Mouse (Mus musculus) hindbrain, embryonic 13.5 days (tissue): ENCODE data around the gene Zfp663. TPM values are rescaled to one million over a fixed set of nuclear protein-coding genes. Genes with fewer than 3 reads are reported as not detected.

Source experiments
- ATAC-seq: fragments of 200-750 bp; cut with Nextera tagmentation; 2 replicates; pipeline ENCODE4 v1.8.0; 2017; ENCODE audit warnings: moderate TSS enrichment; ENCODE audit not compliant: low FRiP score
- H3K27ac ChIP-seq: fragments of 300-500 bp; sonication (generic); 2 replicates; pipeline ENCODE4 v1.5.1; 2015; ENCODE audit warnings: inconsistent platforms, mild to moderate bottlenecking, moderate library complexity
- H3K27me3 ChIP-seq: fragments of 300-500 bp; sonication (generic); 2 replicates; pipeline ENCODE4 v1.6.1; 2015; ENCODE audit warnings: mild to moderate bottlenecking, inconsistent platforms
- H3K36me3 ChIP-seq: fragments of 300-500 bp; sonication (generic); 2 replicates; pipeline ENCODE4 v1.6.1; 2015; ENCODE audit warnings: mild to moderate bottlenecking, inconsistent platforms
- H3K4me1 ChIP-seq: fragments of 300-500 bp; sonication (generic); replicated peaks from 2 replicates; pipeline ENCODE4 v1.6.1; 2015; ENCODE audit warnings: inconsistent platforms
- H3K4me2 ChIP-seq: fragments of 300-500 bp; sonication (generic); 2 replicates; pipeline ENCODE4 v1.6.1; 2015; ENCODE audit warnings: inconsistent platforms, mild to moderate bottlenecking, moderate library complexity
- H3K4me3 ChIP-seq: fragments of 300-500 bp; sonication (generic); 2 replicates; pipeline ENCODE4 v1.5.1; 2015; ENCODE audit warnings: mild to moderate bottlenecking, inconsistent platforms
- H3K9ac ChIP-seq: fragments of 300-500 bp; sonication (generic); 2 replicates; pipeline ENCODE4 v1.6.1; 2015; ENCODE audit warnings: mild to moderate bottlenecking, inconsistent platforms
- H3K9me3 ChIP-seq: fragments of 300-500 bp; sonication (generic); 2 replicates; pipeline ENCODE4 v1.6.1; 2016; ENCODE audit warnings: inconsistent platforms
- WGBS: fragments of 180-500 bp; shearing (Covaris S2); methylation state at CpG from one replicate; pipeline ENCODE4 v1.1.7; 2015; 5-methylcytosine and 5-hydroxymethylcytosine counted together
- polyA plus RNA-seq: library from polyadenylated mRNA; unstranded; fragments of >200 nt; fragmentation: Nextera tagmentation; extraction: Ambion mirVana; gene quantifications from 2 replicates; pipeline ENCODE4 v1.2.1, GENCODE M21; 2015

Zfp663 gene
- polyA plus RNA-seq, 1 experiment from 2014 or later, result 8.1 TPM

DNA sequence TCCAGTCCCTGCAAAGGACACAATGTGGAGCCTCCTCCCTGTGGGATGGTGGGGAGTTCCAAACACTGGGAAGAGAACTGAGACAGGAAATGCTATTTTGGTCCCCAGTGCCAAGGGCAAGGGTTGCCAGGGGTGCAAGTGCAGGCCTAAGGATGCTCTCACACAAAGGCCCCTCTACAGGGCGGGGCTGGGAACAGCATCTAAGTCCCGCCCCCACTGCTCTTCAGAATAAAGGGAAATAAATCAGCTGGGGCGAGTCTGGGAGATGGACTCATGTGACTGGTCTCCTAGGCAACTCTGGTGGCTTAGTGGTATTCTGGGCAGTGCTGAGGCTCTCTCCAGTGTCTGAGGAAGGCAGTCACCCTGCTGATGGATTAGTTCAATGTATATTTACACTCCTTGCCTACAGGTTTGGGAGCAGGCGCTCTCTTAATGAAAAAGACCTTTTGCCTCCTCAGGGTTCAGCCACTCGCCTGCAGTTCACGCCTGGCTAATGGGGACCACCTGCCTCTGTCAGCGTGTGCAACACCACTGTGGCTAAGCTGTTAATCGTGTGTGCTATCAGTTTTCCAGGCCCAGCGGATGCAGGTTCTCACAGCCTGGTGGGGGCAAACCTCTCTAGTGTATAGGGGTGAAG lies 51.6 kb downstream of the Zfp663 start:
- H3K4me1 ChIP-seq, result peaks cover 78% of the 10 kb centered on the region
- 6% methylated on average over 9 of the region's 9 CpGs for WGBS
- ATAC-seq, result peak; percentile 93

DNA sequence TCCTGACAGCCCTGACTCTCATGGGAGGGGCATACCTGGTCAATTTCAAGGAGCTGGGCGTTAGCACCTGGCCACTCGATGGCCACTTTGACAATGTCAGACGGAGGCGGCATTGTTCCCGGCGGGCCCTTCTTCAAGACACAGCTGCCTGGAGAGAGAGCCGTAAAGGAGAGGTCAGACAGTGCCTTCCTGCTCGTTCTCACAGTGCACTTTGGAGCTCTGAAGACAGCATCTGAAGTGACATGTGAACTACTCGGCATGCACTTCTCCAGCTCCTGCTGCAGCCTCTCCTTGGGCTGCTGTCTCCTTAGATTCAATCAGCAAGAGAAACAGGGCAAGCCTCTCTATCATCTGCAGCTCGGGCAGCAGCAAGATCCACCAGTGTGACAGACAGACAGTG lies 52.3 kb downstream of the Zfp663 start:
- H3K9me3 ChIP-seq, result no peaks in the 10 kb centered on the region
- H3K4me3 ChIP-seq, result no peak overlapping the region
- WGBS, result 31% methylated on average over 10 of the region's 10 CpGs
- peaks cover 78% of the 10 kb centered on the region for H3K4me1 ChIP-seq
- H3K27ac ChIP-seq, result peak overlapping the region; percentile 97
- peaks cover 44% of the 10 kb centered on the region for H3K36me3 ChIP-seq
- ATAC-seq, result no peak
- H3K27me3 ChIP-seq, result 0 out of 2 replicates have a peak, but pooled peaks cover 6% of the 10 kb centered on the region
- H3K9ac ChIP-seq, result peak overlapping the region; percentile 66
- H3K4me2 ChIP-seq, result peak overlapping the region; percentile 36

More for the DNA sequence above, 51.6 kb downstream of the Zfp663 start:
- Histone ChIP-seq H3K36me3 (peaks cover 38% of the 10 kb centered on the region), H3K9me3 (no peaks in the 10 kb centered on the region), H3K9ac (peak overlapping the region; percentile 66), H3K4me3 (no peak overlapping the region), H3K4me2 (peak overlapping the region; percentile 36), H3K27ac (peak overlapping the region; percentile 97), H3K27me3 (0 out of 2 replicates have a peak, but pooled peaks cover 6% of the 10 kb centered on the region)

DNA sequence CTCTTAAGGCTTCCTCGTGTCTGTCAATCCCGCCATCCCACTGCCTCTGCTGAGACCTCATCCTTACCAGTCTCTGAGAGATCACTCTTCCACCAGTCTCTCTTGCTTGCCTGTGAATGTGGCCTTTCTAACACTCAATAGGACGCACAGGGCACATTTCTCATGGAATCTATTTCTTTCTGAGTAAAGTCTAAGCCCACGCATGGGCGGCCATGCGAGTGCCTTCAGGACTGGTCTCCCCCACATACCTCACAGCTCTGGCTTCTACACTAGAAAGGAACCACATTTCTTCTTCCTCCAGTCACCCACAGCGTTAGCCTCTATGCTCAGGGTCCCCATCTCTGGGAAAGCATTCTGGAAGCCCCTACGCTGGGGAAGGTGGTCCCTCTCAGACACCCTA lies 54.3 kb downstream of the Zfp663 start:
- WGBS, result 90% methylated on average over 8 of the region's 8 CpGs
- no peak overlapping the region for H3K4me3 ChIP-seq
- 0 out of 2 replicates have a peak, but pooled peaks cover 6% of the 10 kb centered on the region for H3K27me3 ChIP-seq
- H3K4me2 ChIP-seq, result no peak overlapping the region
- H3K9me3 ChIP-seq, result no peaks in the 10 kb centered on the region
- H3K36me3 ChIP-seq, result peaks cover 51% of the 10 kb centered on the region
- peaks cover 85% of the 10 kb centered on the region for H3K4me1 ChIP-seq
- no peak for ATAC-seq
- no peak overlapping the region for H3K27ac ChIP-seq
- H3K9ac ChIP-seq, result no peak overlapping the region

DNA sequence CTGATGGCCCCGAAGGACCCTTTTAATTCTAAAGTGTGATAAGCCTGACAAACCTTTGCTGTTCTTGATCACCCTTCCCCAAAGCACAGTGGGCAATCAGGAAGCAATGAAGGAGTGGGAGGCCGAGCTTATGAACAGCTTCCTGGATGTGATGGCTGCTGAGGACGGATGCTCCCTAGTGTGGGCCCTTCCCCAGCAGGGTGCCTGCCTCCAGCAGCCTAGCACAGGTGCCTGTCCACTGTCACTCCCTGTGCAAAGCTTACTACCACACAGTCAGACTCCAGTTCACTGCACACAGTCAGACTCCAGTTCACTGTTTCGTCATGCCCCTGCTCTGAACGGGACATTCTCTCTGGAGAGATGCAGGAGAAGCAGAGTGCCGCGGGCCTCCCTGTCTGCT lies 56.1 kb downstream of the Zfp663 start:
- 74% methylated on average over 7 of the region's 7 CpGs for WGBS
- Histone ChIP-seq H3K4me2 (no peak overlapping the region), H3K9me3 (no peaks in the 10 kb centered on the region), H3K36me3 (peaks cover 69% of the 10 kb centered on the region), H3K27ac (peak overlapping the region; percentile 70; the same call in 1 of the 2 replicates), H3K4me3 (no peak overlapping the region), H3K4me1 (peaks cover 72% of the 10 kb centered on the region), H3K27me3 (0 out of 2 replicates have a peak, but pooled peaks cover 6% of the 10 kb centered on the region), H3K9ac (no peak overlapping the region)
- ATAC-seq, result no peak

DNA sequence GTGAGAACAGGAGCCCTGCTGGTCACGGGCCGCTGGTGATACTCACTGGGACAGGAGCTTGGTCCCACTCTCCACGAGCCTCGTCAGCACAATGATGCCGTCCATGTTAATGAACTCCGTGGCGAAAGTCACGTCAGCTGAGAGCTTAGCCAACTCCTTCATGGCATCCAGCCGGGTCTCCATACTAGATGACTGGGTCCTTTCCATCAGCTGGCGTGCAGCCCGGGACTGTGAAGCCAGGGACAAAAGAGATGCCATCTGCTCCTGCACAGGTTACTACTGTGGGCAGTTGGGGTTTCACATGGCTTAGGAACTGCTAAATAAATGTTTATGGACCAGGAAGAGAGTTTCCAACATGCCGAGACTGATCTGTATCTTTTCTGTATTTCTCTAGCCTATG lies 57.0 kb downstream of the Zfp663 start:
- ATAC-seq, result peak; percentile 33; the same call in 1 of the 2 replicates
- Histone ChIP-seq H3K4me2 (no peak overlapping the region), H3K27me3 (0 out of 2 replicates have a peak, but pooled peaks cover 6% of the 10 kb centered on the region), H3K27ac (peak overlapping the region; percentile 70), H3K4me1 (peaks cover 64% of the 10 kb centered on the region), H3K9me3 (no peaks in the 10 kb centered on the region), H3K9ac (peak overlapping the region; percentile 49), H3K36me3 (peaks cover 77% of the 10 kb centered on the region), H3K4me3 (no peak overlapping the region)
- WGBS, result 54% methylated on average over 12 of the region's 12 CpGs

DNA sequence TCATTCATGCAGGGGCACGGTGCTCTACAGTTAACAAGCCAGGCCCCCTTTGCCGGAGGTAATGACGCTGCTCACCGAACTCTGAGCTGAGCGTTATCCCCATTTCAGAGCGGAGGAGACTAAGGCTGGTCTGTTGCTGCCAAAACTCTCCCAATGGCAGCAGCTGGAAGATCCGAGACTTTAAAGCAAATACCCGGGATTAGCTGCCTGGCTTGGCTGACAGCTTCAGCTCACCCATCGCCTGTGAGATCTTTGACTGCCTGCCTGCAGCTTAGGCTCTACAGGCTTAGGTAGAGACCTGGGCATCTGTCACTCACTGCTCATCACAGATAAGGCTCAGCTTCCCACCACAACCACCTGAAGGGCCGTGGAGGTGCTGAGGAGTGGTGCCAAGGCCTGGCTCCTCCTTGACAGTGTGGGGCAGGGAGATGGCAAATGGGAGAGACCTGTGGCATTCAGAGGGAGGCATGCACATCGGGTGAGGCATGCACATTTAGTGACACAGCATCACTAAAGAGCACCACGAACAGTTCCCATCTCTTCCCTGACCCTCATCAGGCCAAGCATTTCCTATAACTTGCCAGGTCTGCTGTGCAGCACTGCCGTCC lies 57.6 kb downstream of the Zfp663 start:
- Histone ChIP-seq H3K4me2 (no peak overlapping the region), H3K4me3 (no peak overlapping the region), H3K27me3 (0 out of 2 replicates have a peak, but pooled peaks cover 6% of the 10 kb centered on the region), H3K9me3 (no peaks in the 10 kb centered on the region), H3K36me3 (peaks cover 81% of the 10 kb centered on the region), H3K9ac (peak overlapping the region; percentile 49), H3K27ac (peak overlapping the region; percentile 70), H3K4me1 (peaks cover 58% of the 10 kb centered on the region)
- WGBS, result 53% methylated on average over 13 of the region's 13 CpGs
- ATAC-seq, result no peak

DNA sequence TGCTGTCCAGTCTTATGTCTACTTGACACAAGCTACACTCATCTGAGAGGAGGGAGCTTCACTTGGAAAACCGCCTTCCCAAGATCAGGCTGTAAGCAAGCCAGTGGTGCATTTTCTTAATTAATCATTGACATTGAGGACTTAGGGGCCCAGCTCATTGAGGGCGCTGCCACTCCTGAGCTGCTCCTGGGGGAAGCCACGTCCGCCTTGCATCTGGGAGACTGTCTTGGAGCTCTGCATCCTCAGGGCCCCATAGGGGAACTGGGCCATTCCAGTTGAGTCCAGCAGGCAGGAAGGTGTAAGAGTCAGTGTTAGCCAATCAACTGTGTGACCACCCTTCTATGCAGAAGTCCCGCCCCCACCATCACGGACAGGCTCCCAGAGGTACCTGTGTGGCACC lies 60.7 kb downstream of the Zfp663 start:
- ATAC-seq, result no peak
- Histone ChIP-seq H3K4me2 (no peak overlapping the region), H3K4me3 (no peak overlapping the region), H3K27me3 (no peaks in the 10 kb centered on the region), H3K27ac (no peak overlapping the region), H3K9me3 (no peaks in the 10 kb centered on the region), H3K4me1 (peaks cover 41% of the 10 kb centered on the region), H3K36me3 (peaks cover 79% of the 10 kb centered on the region), H3K9ac (no peak overlapping the region)
- 92% methylated on average over 6 of the region's 6 CpGs for WGBS

DNA sequence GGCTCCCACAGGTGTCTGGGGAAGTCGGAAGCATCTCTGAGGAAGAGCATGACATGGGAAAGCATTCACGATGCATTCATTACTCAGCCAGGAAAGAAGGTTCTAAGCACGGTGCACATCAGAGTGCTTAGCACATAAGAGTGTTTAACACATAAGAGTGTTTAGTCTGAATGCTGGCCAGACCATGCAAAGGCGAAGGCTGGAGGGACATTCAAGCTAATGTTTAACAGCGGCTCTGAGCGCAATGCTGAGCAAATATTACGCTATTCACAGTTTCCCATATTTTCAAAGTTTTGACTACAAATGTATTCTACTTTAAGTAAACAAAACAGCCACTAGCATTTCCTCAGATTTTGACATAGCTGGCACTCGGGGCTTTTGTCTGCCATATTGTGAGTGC lies 63.1 kb downstream of the Zfp663 start:
- Histone ChIP-seq H3K4me1 (peaks cover 34% of the 10 kb centered on the region), H3K4me3 (no peak overlapping the region), H3K9me3 (no peaks in the 10 kb centered on the region), H3K27me3 (no peaks in the 10 kb centered on the region), H3K36me3 (peaks cover 85% of the 10 kb centered on the region), H3K27ac (no peak overlapping the region), H3K9ac (no peak overlapping the region), H3K4me2 (no peak overlapping the region)
- no peak for ATAC-seq
- WGBS, result 92% methylated on average over 8 of the region's 8 CpGs

DNA sequence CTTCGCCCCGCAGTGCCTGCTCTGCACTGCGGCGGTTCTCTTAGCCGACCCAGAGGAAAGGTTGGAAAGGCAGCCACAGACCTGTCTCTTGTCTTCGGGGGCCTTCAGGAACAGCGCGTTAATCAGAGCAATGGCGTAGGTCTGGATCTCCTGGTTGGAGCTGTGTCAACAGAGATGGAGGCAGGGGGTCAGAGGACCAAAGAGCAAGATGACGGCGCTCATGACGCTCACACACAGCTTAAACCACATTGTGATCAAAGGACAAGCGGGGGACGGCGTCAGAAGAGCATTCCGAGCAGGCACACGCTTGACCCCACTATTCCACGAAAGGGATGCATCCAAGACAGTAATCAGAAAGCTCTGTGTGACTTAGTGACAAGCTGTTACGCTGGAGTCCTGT lies 63.7 kb downstream of the Zfp663 start:
- H3K9me3 ChIP-seq, result no peaks in the 10 kb centered on the region
- H3K36me3 ChIP-seq, result peaks cover 91% of the 10 kb centered on the region
- no peak for ATAC-seq
- 89% methylated on average over 19 of the region's 19 CpGs for WGBS
- H3K27ac ChIP-seq, result no peak overlapping the region
- no peak overlapping the region for H3K4me3 ChIP-seq
- H3K4me1 ChIP-seq, result peaks cover 33% of the 10 kb centered on the region
- no peak overlapping the region for H3K4me2 ChIP-seq
- H3K9ac ChIP-seq, result no peak overlapping the region
- H3K27me3 ChIP-seq, result no peaks in the 10 kb centered on the region

DNA sequence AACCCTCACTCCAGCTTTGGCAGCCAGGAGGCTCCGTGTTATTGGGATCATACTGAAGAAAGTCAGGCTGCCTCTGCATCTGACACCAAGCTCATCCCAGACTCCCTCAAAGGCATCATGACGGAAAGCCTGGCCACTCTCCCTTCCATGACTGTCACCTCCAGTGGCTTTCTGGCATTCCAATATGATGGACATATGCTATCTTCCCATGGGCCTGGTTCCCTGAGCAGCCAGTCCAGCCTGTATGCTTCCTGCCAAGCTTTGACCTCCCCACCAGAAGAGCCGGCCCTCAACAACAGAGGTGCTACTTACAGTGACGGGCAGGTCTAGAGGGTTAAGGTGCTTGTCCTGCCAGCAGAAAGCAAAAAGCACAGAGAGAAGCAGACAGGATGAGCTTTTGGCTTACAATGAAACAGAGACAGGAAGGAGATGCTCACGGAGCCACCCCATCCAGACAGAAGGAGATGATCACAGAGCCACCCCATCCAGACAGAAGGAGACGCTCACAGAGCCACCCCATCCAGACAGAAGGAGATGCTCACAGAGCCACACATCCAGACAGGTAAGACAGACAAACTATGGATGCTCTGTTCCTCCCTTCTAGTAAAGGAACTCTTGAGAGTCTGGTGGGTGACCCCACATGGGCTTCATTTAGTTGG lies 65.0 kb downstream of the Zfp663 start:
- peaks cover 90% of the 10 kb centered on the region for H3K36me3 ChIP-seq
- H3K4me2 ChIP-seq, result no peak overlapping the region

DNA sequence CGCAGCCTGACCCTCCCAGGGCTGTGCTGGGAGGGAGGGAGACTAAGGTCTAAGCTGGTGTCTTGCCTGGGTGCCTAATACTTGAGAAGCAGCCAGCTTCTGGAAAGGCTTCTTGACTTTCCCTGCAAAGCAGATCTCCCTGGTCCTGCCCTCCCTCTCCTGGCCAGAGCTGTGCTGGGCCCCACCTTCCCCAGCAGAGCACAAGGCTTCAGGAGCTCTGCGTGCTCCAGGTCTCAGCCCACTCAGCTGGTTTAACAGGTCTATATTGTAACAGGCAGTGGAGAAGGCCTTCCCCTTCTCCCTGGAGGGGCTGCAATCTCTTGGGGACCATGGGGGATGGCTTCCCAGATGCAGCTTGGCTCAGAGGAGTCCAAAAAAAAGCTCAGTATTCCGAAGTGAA lies 67.1 kb downstream of the Zfp663 start:
- H3K9ac ChIP-seq, result no peak overlapping the region; the same call in 1 of the 2 replicates
- peaks cover 92% of the 10 kb centered on the region for H3K36me3 ChIP-seq
- no peak overlapping the region for H3K4me3 ChIP-seq
- H3K9me3 ChIP-seq, result no peaks in the 10 kb centered on the region
- H3K4me1 ChIP-seq, result peaks cover 22% of the 10 kb centered on the region
- 68% methylated on average over 3 of the region's 3 CpGs for WGBS
- no peak overlapping the region for H3K4me2 ChIP-seq
- H3K27me3 ChIP-seq, result no peaks in the 10 kb centered on the region
- no peak for ATAC-seq
- H3K27ac ChIP-seq, result 0 out of 2 replicates have a peak overlapping the region, but pooled peaks have one; percentile 15

More for the DNA sequence above, 65.0 kb downstream of the Zfp663 start:
- H3K9ac ChIP-seq, result no peak overlapping the region
- H3K9me3 ChIP-seq, result no peaks in the 10 kb centered on the region
- H3K4me3 ChIP-seq, result no peak overlapping the region
- no peak for ATAC-seq
- no peaks in the 10 kb centered on the region for H3K27me3 ChIP-seq
- peaks cover 22% of the 10 kb centered on the region for H3K4me1 ChIP-seq
- no peak overlapping the region for H3K27ac ChIP-seq
- WGBS, result 91% methylated on average over 6 of the region's 6 CpGs
